Mouse (Mus musculus): ENCODE measurements around the gene Pdhb. TPM values are rescaled to one million over a fixed set of nuclear protein-coding genes. Genes with fewer than 3 reads are reported as not detected.

Pdhb gene
- polyA plus RNA-seq, 1 experiment = 198 TPM

DNA sequence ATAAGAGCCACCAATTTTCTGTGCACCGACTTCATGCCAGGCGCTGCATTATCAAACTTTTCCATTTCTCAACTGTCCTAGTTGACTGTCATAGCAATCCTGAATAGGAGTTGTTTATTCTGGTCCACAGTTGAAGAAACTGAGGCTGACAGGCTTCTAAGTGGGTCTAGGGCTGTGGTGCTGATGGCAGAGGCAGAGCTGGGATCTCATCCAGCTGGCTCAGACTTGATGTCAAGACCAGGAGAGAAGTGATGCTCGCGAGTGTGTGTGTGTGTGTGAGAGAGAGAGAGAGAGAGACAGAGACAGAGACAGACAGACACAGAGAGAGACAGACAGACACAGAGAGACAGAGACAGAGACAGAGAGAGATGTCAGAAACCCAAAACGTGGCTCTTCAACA lies 27.9 kb upstream of the Pdhb start:
- no peak for TF ChIP-seq CTCF (IDR thresholded peaks at IDR 0.05; ENCODE audit: extremely low read depth, insufficient read depth, low read length)
- TF ChIP-seq POLR2A (IDR thresholded peaks at IDR 0.05; ENCODE audit: extremely low read depth, insufficient read depth, low read length) = no peak
- H3K27ac ChIP-seq (ENCODE audit: insufficient read depth, low read length) = no peak overlapping the region
- no peak overlapping the region for H3K4me3 ChIP-seq (ENCODE audit: insufficient read depth, low read length)

GRCm38 (mm10) chr14:8192727-8193126 lies 19.9 kb upstream of the Pdhb start:
- H3K27ac ChIP-seq (ENCODE audit: insufficient read depth, low read length) = no peak overlapping the region
- TF ChIP-seq POLR2A (IDR thresholded peaks at IDR 0.05; ENCODE audit: extremely low read depth, insufficient read depth, low read length) = no peak
- no peak for TF ChIP-seq CTCF (IDR thresholded peaks at IDR 0.05; ENCODE audit: extremely low read depth, insufficient read depth, low read length)
- peaks cover 2% of the 10 kb centered on the region; the same call in 1 of the 2 replicates for H3K4me1 ChIP-seq (ENCODE audit: control insufficient read depth, insufficient read depth, low read length)
- H3K4me3 ChIP-seq (ENCODE audit: insufficient read depth, low read length) = no peak overlapping the region

More for the DNA sequence above, 27.9 kb upstream of the Pdhb start:
- H3K4me1 ChIP-seq (ENCODE audit: control insufficient read depth, insufficient read depth, low read length) = peaks cover under 1% of the 10 kb centered on the region; the same call in 1 of the 2 replicates

DNA sequence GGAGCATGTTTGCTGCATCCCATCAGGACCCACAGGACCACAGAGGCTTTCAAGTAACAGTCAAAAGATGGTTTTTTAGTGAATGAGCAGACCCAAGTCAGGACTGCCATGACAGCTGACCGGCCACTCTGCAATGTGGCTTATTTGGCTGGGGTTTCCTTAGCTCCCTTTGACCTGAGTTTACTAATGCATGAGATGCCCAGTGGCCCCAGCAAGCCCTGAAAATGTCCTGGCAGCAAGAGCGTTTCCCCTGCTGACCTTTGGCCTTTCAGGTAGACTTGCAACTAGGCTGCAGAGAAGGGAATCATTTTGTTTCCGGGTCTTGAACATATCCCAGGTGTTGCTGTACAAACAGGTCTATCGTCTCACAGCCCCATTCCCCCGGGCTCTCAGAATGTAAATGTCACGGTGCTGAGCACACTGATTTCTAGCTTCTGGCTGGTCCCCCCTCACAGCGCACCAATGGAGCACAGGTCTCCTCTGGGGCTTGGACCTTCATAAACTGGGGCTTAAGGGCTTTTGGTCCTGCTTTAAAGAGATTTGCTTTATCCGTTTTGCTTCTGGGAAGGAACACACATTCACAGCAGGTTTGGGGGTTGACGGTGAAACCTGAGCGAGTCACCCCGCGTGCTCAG lies 18.6 kb upstream of the Pdhb start:
- Histone ChIP-seq H3K4me1 (ENCODE audit: control insufficient read depth, insufficient read depth, low read length) (peaks cover 5% of the 10 kb centered on the region), H3K27ac (ENCODE audit: insufficient read depth, low read length) (no peak overlapping the region), H3K4me3 (ENCODE audit: insufficient read depth, low read length) (no peak overlapping the region)
- TF ChIP-seq POLR2A (IDR thresholded peaks at IDR 0.05; ENCODE audit: extremely low read depth, insufficient read depth, low read length) (no peak), CTCF (IDR thresholded peaks at IDR 0.05; ENCODE audit: extremely low read depth, insufficient read depth, low read length) (no peak)

DNA sequence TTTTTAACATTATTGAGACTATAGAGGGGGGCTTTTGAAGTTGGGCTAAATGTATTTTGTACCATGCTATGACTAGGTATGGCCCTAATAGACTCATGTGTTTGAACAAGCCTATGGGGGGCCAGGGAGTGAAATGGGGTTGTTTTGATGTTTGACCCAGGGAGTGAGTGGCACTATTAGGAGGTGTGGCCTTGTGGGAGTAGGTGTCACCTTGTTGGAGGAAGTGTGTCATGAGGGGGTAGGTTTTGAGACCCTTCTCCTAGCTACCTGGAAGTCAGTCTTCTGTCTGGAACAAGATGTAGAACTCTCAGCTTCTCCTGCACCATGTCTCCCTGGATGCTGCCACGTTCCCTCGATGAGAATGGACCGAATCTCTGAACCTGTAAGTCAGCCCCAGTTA lies 17.7 kb upstream of the Pdhb start:
- Histone ChIP-seq H3K4me1 (ENCODE audit: control insufficient read depth, insufficient read depth, low read length) (peaks cover 3% of the 10 kb centered on the region), H3K4me3 (ENCODE audit: insufficient read depth, low read length) (no peak overlapping the region), H3K27ac (ENCODE audit: insufficient read depth, low read length) (no peak overlapping the region)
- TF ChIP-seq POLR2A (IDR thresholded peaks at IDR 0.05; ENCODE audit: extremely low read depth, insufficient read depth, low read length) = no peak
- TF ChIP-seq CTCF (IDR thresholded peaks at IDR 0.05; ENCODE audit: extremely low read depth, insufficient read depth, low read length) = no peak

- H3K4me1 ChIP-seq (ENCODE audit: control insufficient read depth, insufficient read depth, low read length) = peaks cover 3% of the 10 kb centered on the region
- no peak overlapping the region; the same call in 1 of the 2 replicates for H3K27ac ChIP-seq (ENCODE audit: insufficient read depth, low read length)
- TF ChIP-seq POLR2A (IDR thresholded peaks at IDR 0.05; ENCODE audit: extremely low read depth, insufficient read depth, low read length) (no peak), CTCF (IDR thresholded peaks at IDR 0.05; ENCODE audit: extremely low read depth, insufficient read depth, low read length) (no peak)
- H3K4me3 ChIP-seq (ENCODE audit: insufficient read depth, low read length) = no peak overlapping the region
These were observed 13.6 kb upstream of the Pdhb start for GRCm38 (mm10) chr14:8186278-8187045.

GRCm38 (mm10) chr14:8183330-8183729 lies 10.5 kb upstream of the Pdhb start:
- Histone ChIP-seq H3K4me3 (ENCODE audit: insufficient read depth, low read length) (no peak overlapping the region), H3K4me1 (ENCODE audit: control insufficient read depth, insufficient read depth, low read length) (peaks cover 3% of the 10 kb centered on the region), H3K27ac (ENCODE audit: insufficient read depth, low read length) (no peak overlapping the region)
- TF ChIP-seq CTCF (IDR thresholded peaks at IDR 0.05; ENCODE audit: extremely low read depth, insufficient read depth, low read length) (peak; percentile 17; the same call in 1 of the 2 replicates), POLR2A (IDR thresholded peaks at IDR 0.05; ENCODE audit: extremely low read depth, insufficient read depth, low read length) (no peak)

GRCm38 (mm10) chr14:8180371-8181035 lies 7.7 kb upstream of the Pdhb start:
- no peak for TF ChIP-seq POLR2A (IDR thresholded peaks at IDR 0.05; ENCODE audit: extremely low read depth, insufficient read depth, low read length)
- H3K4me3 ChIP-seq (ENCODE audit: insufficient read depth, low read length) = no peak overlapping the region
- no peaks in the 10 kb centered on the region; the same call in 1 of the 2 replicates for H3K4me1 ChIP-seq (ENCODE audit: control insufficient read depth, insufficient read depth, low read length)
- H3K27ac ChIP-seq (ENCODE audit: insufficient read depth, low read length) = no peak overlapping the region

DNA sequence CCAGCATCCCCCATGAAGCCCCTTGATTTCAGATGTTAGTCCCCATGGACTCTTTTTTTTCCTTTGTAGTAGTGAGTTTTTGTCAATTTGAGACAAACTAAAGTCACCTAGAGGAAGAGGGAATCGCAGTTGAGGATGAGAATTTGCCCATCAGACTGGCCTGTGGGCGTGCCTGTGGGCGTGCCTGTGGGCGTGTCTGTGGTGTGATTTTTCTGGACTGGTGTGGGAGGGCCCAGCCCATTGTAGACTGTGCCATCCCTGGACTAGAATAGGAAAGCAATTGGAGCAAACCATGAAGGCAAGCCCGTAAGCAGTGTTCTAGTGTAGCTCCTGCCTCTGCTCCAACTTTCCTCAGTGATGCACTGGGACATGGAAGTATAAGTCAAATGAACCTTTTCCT lies 3.4 kb upstream of the Pdhb start:
- Histone ChIP-seq H3K27ac (ENCODE audit: insufficient read depth, low read length) (no peak overlapping the region), H3K4me1 (ENCODE audit: control insufficient read depth, insufficient read depth, low read length) (peaks cover 4% of the 10 kb centered on the region; the same call in 1 of the 2 replicates), H3K4me3 (ENCODE audit: insufficient read depth, low read length) (no peak overlapping the region)
- TF ChIP-seq POLR2A (IDR thresholded peaks at IDR 0.05; ENCODE audit: extremely low read depth, insufficient read depth, low read length) (no peak), CTCF (IDR thresholded peaks at IDR 0.05; ENCODE audit: extremely low read depth, insufficient read depth, low read length) (no peak)

GRCm38 (mm10) chr14:8174634-8175033 lies 1.8 kb upstream of the Pdhb start:
- H3K4me1 ChIP-seq (ENCODE audit: control insufficient read depth, insufficient read depth, low read length) = peaks cover 4% of the 10 kb centered on the region; the same call in 1 of the 2 replicates
- TF ChIP-seq CTCF (IDR thresholded peaks at IDR 0.05; ENCODE audit: extremely low read depth, insufficient read depth, low read length) (no peak), POLR2A (IDR thresholded peaks at IDR 0.05; ENCODE audit: extremely low read depth, insufficient read depth, low read length) (no peak)
- H3K27ac ChIP-seq (ENCODE audit: insufficient read depth, low read length) = no peak overlapping the region
- H3K4me3 ChIP-seq (ENCODE audit: insufficient read depth, low read length) = no peak overlapping the region
